Mouse (Mus musculus): ENCODE results near the gene Pptc7.

Gene Pptc7

DNA sequence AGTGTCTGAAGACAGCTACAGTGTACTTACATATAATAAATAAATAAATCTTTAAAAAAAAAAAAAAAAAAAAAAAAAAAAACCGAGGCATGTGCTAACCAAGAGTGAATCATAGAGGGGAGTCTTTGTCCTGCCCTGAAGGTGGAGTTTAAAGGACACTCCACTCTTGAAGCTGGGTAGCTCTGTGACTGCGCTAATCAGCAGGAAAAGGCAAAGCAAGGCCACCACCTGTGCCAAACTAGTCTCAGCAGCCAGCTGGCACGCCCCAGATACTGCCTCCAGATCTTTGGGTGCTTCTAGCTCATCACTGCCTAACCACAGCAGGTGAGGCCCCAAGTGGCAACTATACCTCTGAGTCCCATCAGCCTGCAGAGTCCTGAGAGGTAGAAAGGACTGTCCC, 50.5 kb downstream of the Pptc7 start:
- no peak for DNase-seq

DNA sequence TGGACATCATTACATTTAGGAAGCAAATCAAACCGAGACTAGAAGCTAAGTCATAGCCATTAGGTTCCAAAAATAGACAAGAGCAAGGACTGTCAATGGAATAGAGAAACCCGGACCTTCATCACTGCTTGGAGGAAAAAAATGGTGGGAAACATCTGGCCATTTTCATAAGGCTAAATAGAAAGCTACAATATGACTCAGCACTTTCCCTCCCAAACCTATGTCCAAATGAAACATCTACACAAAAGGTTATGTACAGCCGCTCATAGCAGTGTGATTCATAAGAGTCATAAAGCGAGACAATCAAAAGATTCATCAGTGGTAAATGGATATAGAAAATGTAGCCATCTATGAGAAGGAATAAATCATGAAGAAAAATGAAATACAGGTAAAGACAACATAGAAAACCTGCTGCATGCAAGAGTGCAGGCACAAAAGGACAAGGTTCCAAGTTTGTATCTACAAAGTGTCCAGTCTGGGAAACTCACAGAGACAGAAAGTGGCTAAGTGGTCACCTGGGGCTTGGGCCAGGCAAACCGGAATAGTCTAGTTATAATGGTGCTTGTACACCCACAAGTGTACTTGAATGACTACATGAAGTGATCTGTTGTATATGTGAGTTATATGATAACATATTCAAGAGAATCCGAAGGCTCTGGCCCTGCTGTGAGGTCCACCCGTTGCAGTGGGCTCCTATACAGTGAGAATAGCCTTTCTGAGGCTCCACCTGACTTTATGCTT, 52.6 kb downstream of the Pptc7 start:
- no peak for DNase-seq

DNA sequence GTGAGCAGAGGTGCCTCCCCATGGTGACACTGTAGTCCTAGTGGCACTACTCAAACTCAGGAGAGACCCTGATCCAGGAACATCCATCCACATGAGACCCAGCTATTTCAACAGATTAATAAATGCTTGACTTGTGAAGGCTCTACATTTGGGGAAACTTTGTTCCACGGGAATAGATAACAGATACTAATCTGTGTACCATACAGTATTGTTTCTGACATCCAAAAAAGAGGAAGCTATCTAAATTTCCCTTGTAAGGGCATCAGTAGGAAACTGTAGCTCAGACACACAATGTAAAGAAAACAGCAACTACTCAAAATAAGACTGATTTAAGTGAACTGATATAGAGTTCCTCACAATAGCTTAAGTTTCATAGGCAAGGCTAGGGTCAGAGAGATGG, 58.7 kb downstream of the Pptc7 start:
- no peak for DNase-seq

DNA sequence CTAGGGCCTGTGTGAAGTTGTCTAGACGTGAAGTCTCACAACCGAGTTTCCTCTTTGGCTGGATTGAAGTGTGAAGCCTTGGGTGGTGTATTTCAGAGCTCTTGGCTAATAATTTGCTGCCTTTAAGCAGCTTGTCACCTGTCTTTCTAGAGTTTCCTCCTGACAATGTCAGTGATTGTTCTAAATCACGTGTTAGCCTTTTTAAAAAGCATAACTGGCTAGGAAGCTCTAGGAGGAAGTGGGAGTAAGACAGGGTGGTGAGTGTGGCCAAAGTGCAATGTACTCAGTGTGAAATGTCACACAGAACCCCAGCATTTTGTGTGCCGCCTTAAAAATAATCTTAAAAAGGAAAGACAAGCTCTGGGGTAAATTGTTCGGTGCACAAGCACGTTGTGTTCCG, 59.6 kb downstream of the Pptc7 start:
- peak in 1 of 2 experiments; percentile 16 for DNase-seq

DNA sequence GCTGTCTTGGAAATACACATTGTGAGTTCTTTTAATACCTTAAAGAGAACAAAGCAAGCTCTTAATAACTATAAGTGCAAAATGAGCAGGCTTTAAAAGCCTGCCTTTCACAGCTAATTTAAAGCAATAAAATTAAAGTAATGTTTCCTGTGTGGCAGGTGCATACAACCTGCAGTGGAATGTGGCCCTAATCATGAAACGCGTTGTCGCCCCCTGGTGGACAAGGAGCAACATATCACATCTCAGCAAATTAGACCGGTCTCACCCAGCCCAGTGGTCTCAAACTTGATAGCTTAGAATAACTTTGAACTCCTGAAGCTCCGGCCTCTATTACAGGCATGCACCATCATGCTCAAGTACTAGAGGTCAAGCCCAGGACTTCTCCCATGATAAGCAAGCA, 60.1 kb downstream of the Pptc7 start:
- peak; percentile 63 to 81 for DNase-seq

DNA sequence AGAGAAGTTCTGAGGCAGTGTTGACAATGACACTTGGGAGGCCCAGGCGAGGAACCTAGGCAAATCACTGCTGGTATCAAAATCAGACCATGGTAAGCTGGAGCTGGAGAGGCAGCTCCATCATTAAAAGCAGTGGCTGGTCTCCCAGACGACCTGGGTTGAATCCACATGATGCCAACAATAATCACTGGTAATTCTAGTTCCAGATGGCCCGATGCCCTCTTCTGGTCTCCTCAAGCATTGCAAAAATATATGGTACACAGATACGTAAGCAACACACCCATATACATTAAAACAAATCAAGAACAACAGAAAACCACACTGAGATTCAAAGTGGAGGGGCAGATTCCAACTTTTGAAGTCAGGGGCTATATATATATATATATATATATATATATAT, 61.6 kb downstream of the Pptc7 start:
- no peak for DNase-seq

DNA sequence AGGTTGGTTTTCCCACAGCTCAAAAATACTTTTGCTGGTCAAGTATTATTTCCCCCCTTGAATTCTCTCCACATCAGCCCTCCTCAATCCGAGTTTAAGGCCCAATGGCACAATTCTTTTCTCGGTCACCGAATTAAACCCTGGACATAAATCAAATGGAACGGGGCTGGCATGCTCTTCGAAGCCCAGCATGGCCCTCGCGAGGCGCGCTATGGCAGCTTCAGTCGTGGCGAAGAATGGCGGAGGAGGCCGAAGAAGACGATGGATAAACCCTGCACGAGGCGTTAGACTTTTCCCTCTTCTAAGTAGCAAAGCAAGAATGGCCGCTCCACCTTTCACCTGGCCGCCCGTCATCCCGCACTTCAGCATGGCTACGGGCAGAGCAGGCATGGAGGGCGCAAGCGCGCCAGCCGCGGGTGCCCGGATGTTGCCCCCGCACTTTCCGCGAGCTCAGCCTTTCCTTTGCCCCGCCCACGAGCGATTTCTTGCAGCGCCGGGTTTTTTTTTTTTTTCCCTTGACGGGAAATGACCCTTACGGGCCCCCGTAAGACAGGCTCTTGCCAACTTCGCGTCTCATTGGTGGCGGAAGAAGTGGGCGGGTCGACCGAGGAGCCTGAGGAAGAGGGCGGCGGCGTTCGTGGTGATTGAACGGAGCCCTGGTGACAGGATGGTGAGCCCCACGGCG, 69.8 kb downstream of the Pptc7 start, which contains the start of the genes Rad9b and Vps29:
Gene Rad9b (minus strand): TSS at position 427 of the 685 bp plus-strand sequence.
Gene Vps29 (plus strand): TSS at position 563 of the 685 bp plus-strand sequence.
- peak; percentile 96 to 97 for DNase-seq

DNA sequence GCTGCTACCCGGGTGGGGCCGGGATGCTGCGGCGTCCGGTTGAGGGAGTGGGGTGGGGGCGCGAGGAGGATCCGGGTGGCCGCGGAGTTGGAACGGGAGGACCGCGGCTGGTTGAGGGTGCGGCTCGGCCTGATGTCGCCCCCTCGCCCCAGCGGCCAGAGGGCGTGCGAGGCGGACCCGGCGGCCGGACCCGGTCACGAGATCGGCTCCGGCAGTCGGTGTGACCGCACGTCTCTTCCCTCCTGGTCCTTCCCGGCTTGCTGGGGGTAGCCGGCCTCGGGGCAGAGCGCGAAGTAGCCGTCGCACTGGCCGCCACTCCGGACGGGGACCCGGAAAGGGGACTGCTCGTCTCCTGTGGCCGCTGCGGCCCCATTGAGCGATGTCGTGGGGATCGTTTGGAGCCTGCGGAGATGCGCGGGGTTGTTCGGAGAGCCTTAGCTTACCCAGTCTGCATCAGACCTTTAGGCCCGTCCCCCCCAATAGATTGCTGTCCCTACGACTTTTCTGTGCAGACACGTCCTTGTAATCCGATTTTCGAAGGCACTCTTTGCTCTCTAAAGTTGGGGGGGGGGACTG, 70.4 kb downstream of the Pptc7 start:
- no peak for DNase-seq

DNA sequence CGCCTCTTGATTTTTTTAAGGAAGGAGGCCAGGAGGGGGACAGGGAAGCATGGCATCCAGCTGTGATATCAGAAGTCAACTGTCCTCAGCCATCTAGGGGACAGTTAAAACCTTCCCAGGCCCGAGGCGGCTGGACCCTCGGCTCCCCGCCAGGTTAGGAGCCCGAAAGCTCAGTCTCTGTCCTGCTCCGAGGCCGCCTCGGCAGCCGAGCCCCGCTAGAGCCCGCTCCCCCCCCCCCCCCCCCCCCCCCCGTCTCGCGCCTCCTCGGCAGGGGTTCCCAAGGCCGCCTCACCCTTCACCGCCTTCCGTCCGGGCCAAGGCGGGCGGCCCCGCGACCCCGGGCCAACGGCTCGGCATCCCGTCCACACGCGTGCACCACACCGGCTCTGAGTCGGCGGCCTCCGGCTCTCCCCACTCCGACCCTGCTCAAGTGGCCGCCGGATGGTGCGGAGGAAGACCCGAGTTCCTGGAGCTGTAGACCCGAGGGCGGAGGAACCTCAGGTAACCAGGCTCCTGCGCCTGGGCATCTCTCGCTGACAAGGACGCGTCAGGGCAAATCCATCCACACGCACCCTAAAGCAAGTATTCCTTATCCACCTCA, 87.5 kb downstream of the Pptc7 start, which contains the start of gene Gpn3:
Gene Gpn3 (plus strand): TSS at position 286 of the 601 bp plus-strand sequence.
- DNase-seq = no peak

DNA sequence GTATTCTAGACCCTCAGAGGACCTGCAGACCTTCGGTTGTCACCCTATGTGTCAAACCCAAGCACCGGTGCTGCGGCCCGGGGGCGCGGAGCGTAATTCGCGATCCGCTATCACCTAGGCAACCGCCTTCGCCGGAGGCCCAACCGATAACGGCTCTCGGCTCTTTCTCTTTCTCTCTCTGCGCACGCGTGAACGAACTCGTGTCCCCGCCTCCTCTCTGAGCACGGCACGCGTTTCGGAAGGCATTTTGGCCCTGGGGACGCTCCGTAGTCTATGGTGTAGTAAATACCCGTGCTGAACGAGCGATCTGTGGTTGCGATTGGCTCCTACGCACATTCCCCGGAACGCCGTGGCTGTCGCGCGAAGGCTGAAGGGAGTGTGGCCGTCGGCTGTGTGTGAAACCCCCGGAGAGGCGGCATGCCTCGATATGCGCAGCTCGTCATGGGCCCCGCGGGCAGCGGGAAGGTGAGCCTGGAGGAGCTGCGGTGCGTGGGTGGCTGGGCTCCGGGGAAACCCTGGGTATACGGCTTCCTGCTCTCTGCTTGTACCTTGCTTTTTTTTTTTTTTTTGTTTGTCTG, 88.1 kb downstream of the Pptc7 start, which contains the start of gene Fam216a:
Gene Fam216a (minus strand): TSS at position 173 of the 578 bp plus-strand sequence.
- DNase-seq = peak; percentile 97 to 99

DNA sequence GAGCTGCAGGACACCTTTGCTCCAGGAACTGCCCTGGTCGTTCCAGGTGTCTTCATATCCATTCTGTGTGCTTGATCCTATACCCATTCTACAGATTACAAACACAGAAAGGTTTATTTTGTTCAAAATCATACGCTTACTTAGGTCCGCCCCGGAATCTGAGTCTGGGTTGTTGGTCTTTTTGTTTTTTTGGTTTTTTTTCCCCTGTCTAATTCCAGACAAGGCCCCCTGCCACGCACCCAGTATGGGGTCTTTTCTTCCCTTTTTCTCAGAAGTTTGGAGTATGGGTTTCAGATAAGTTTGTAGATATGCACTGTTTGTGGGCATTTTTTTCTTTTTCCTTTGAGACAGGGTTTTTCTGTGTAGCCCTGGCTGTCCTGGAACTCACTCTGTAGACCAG, 88.7 kb downstream of the Pptc7 start:
- no peak for DNase-seq

Data from spleen, adult 18-20 months (tissue).